30 mouse cellular contexts compared by ENCODE assay signal in the genomic region with DNA sequence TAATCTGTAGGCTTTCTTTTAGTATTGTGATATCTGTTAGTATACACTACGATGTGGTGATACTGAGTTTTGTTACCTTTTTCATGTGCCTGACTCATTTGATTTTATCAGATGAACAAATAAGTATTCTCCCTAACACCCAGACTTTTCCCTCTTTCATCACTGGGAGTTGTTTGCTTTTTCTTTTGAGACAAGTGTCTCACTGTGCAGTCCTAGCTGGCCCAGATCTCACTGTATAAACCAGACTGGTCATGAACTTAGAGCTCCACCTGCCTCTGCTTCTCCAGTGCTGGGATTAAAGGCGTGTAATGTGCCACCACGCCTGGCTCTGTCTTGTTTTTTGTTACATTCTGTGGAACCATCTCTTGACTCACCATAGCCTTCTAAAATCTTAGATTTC. TPM values are rescaled to one million over a fixed set of nuclear protein-coding genes. Genes with fewer than 3 reads are reported as not detected.
"Had no signal": no experiment of that assay in that cellular context is flagged by ENCODE, and none has a peak within 500 bp of the region (broad histone marks: within the 10 kb centered on the region; RNA-seq: fewer than 3 reads in every experiment).

No protein-coding gene starts in this region.

- ATAC-seq: liver, postnatal 0 days; midbrain, embryonic 13.5 days; midbrain, embryonic 15.5 days; midbrain, embryonic 16.5 days had no signal

- H3K9ac ChIP-seq: limb, embryonic 12.5 days; limb, embryonic 13.5 days; limb, embryonic 15.5 days; liver, embryonic 13.5 days; liver, embryonic 14.5 days; liver, embryonic 15.5 days; liver, postnatal 0 days; lung, embryonic 14.5 days; lung, embryonic 15.5 days; midbrain, embryonic 12.5 days; midbrain, embryonic 13.5 days; midbrain, embryonic 15.5 days had no signal

- H3K4me2 ChIP-seq: limb, embryonic 12.5 days; limb, embryonic 13.5 days; limb, embryonic 15.5 days; liver, embryonic 11.5 days; liver, embryonic 13.5 days; liver, embryonic 15.5 days; lung, embryonic 14.5 days; lung, embryonic 15.5 days; midbrain, embryonic 11.5 days; midbrain, embryonic 12.5 days; midbrain, embryonic 13.5 days; midbrain, embryonic 15.5 days had no signal

- H3K27me3 ChIP-seq: limb, embryonic 12.5 days; limb, embryonic 13.5 days; limb, embryonic 15.5 days; liver, embryonic 13.5 days; liver, embryonic 15.5 days; lung, embryonic 15.5 days; megakaryocyte, embryonic 14.5 days; midbrain, embryonic 12.5 days; midbrain, embryonic 13.5 days; midbrain, embryonic 15.5 days had no signal

- H3K4me3 ChIP-seq: left cerebral cortex, adult 2 months; limb, embryonic 10.5 days; limb, embryonic 12.5 days; limb, embryonic 13.5 days; limb, embryonic 15.5 days; liver, embryonic 13.5 days; liver, embryonic 15.5 days; lung, embryonic 15.5 days; megakaryocyte, embryonic 14.5 days; midbrain, embryonic 10.5 days; midbrain, embryonic 12.5 days; midbrain, embryonic 13.5 days; midbrain, embryonic 15.5 days; myocyte had no signal

- H3K4me1 ChIP-seq: limb, embryonic 10.5 days; limb, embryonic 12.5 days; limb, embryonic 13.5 days; limb, embryonic 15.5 days; lung, embryonic 15.5 days; midbrain, embryonic 10.5 days; midbrain, embryonic 12.5 days; midbrain, embryonic 13.5 days; midbrain, embryonic 15.5 days had no signal

- H3K27ac ChIP-seq: left cerebral cortex, adult 2 months; limb, embryonic 10.5 days; limb, embryonic 12.5 days; limb, embryonic 13.5 days; limb, embryonic 15.5 days; liver, embryonic 13.5 days; liver, embryonic 14.5 days; liver, embryonic 15.5 days; lung, embryonic 15.5 days; macrophage; midbrain, embryonic 10.5 days; midbrain, embryonic 12.5 days; midbrain, embryonic 13.5 days; midbrain, embryonic 15.5 days had no signal

- DNase-seq: layer of hippocampus, postnatal 36 days; left cerebral cortex, postnatal 4 days; liver; liver, embryonic 13.5 days; liver, postnatal 0 days; lung, adult 18-20 months; lung, adult 2 months; lung, embryonic 14.5 days; lung, postnatal 10 days; lung, postnatal 14 days; lung, postnatal 36 days; midbrain, embryonic 14.5 days had no signal

- H3K9me3 ChIP-seq: limb, embryonic 10.5 days; limb, embryonic 12.5 days; limb, embryonic 13.5 days; limb, embryonic 15.5 days; liver, embryonic 13.5 days; liver, embryonic 15.5 days; lung, embryonic 15.5 days; megakaryocyte, embryonic 14.5 days; midbrain, embryonic 10.5 days; midbrain, embryonic 12.5 days; midbrain, embryonic 13.5 days; midbrain, embryonic 15.5 days had no signal

RNA-seq across cellular contexts. Expression of a gene that starts 30.8 kb away (rescaled TPM):
- total RNA-seq: left cerebral cortex, adult 2 months; left cerebral cortex, postnatal 4 days had no signal

RNA-seq across cellular contexts. Expression of a gene that starts 40.8 kb away (rescaled TPM):
- polyA plus RNA-seq: macrophage had no signal
